Mouse (Mus musculus): ENCODE results near the gene Tac4.

Gene Tac4

GRCm38 (mm10) chr11:95259088-95259849 lies 2.1 kb upstream of the Tac4 start:
- DNase-seq (ENCODE audit: low spot score) = peak; percentile 96

GRCm38 (mm10) chr11:95263816-95264454 lies 2.6 kb downstream of the Tac4 start:
- DNase-seq (ENCODE audit: low spot score) = peak; percentile 33

- DNase-seq (ENCODE audit: low spot score) = no peak
Observed at GRCm38 (mm10) chr11:95264455-95265013, 3.2 kb downstream of the Tac4 start.

- no peak for DNase-seq (ENCODE audit: low spot score)
Observed at GRCm38 (mm10) chr11:95266540-95267245, 5.4 kb downstream of the Tac4 start.

GRCm38 (mm10) chr11:95273661-95274060 lies 12.3 kb downstream of the Tac4 start:
- DNase-seq (ENCODE audit: low spot score) = no peak

GRCm38 (mm10) chr11:95274613-95275012 lies 13.3 kb downstream of the Tac4 start:
- no peak for DNase-seq (ENCODE audit: low spot score)

GRCm38 (mm10) chr11:95276056-95276455 lies 14.7 kb downstream of the Tac4 start:
- DNase-seq (ENCODE audit: low spot score) = no peak

- no peak for DNase-seq (ENCODE audit: low spot score)
Observed at GRCm38 (mm10) chr11:95279061-95279659, 17.8 kb downstream of the Tac4 start.

- DNase-seq (ENCODE audit: low spot score) = no peak
Observed at GRCm38 (mm10) chr11:95282331-95282730, 21.0 kb downstream of the Tac4 start.

GRCm38 (mm10) chr11:95291998-95292397 lies 30.7 kb downstream of the Tac4 start:
- no peak for DNase-seq (ENCODE audit: low spot score)

GRCm38 (mm10) chr11:95293017-95293624 lies 31.8 kb downstream of the Tac4 start:
- no peak for DNase-seq (ENCODE audit: low spot score)

GRCm38 (mm10) chr11:95295736-95296135 lies 34.4 kb downstream of the Tac4 start:
- DNase-seq (ENCODE audit: low spot score) = no peak

- no peak for DNase-seq (ENCODE audit: low spot score)
Observed at GRCm38 (mm10) chr11:95298146-95298545, 36.8 kb downstream of the Tac4 start.

- DNase-seq (ENCODE audit: low spot score) = no peak
Observed at GRCm38 (mm10) chr11:95299886-95300285, 38.6 kb downstream of the Tac4 start.

GRCm38 (mm10) chr11:95301772-95302171 lies 40.4 kb downstream of the Tac4 start:
- DNase-seq (ENCODE audit: low spot score) = no peak

- DNase-seq (ENCODE audit: low spot score) = no peak
Observed at GRCm38 (mm10) chr11:95305600-95305999, 44.3 kb downstream of the Tac4 start.

- DNase-seq (ENCODE audit: low spot score) = no peak
Observed at GRCm38 (mm10) chr11:95307526-95307925, 46.2 kb downstream of the Tac4 start.

- peak; percentile 88 for DNase-seq (ENCODE audit: low spot score)
Observed at GRCm38 (mm10) chr11:95309510-95310006, 48.2 kb downstream of the Tac4 start.

- DNase-seq (ENCODE audit: low spot score) = peak; percentile 89
Observed at GRCm38 (mm10) chr11:95310007-95310647, 48.8 kb downstream of the Tac4 start, which contains the start of gene Kat7. Gene Kat7, minus strand, starts transcription at chr11:95310246.

- DNase-seq (ENCODE audit: low spot score) = peak; percentile 25
Observed at GRCm38 (mm10) chr11:95310648-95311424, 49.5 kb downstream of the Tac4 start.

Measured in urinary bladder, postnatal 25 days (tissue).